Mouse (Mus musculus) brown adipose tissue, adult 24 weeks (tissue): ENCODE results near the gene Nacc1. TPM values are rescaled to one million over a fixed set of nuclear protein-coding genes. Genes with fewer than 3 reads are reported as not detected.
A peak's percentile ranks its signal among the peaks of the same experiment; 100 is the strongest.
"Not testable (repeated sequence)": the region's sequence is repeated elsewhere in the genome, so short reads cannot be mapped to it uniquely, and the experiment has no call there.

Source experiments
- H3K27ac ChIP-seq: fragments of 200-500 bp; replicated peaks from 2 replicates; pipeline ENCODE4 v1.5.1; 2012; ENCODE audit warnings: low read depth, mild to moderate bottlenecking, low read length
- H3K4me1 ChIP-seq: fragments of 200-500 bp; 2 replicates; pipeline ENCODE4 v1.6.1; 2012; ENCODE audit warnings: low read length, mixed read lengths; ENCODE audit not compliant: control insufficient read depth, insufficient read depth, insufficient read length
- H3K4me3 ChIP-seq: fragments of 200-500 bp; 2 replicates; pipeline ENCODE4 v1.5.1; 2012; ENCODE audit warnings: low read depth, mild to moderate bottlenecking, low read length, moderate library complexity; ENCODE audit not compliant: insufficient read depth
- polyA plus RNA-seq: library from polyadenylated mRNA; stranded (reverse); fragments of >200 nt; gene quantifications from 2 replicates; pipeline ENCODE4 v1.2.4, GENCODE M21; 2012; ENCODE audit not compliant: missing spikeins, insufficient read depth, insufficient read length

Nacc1 gene
- polyA plus RNA-seq, 1 experiment, result 22.9 TPM

DNA sequence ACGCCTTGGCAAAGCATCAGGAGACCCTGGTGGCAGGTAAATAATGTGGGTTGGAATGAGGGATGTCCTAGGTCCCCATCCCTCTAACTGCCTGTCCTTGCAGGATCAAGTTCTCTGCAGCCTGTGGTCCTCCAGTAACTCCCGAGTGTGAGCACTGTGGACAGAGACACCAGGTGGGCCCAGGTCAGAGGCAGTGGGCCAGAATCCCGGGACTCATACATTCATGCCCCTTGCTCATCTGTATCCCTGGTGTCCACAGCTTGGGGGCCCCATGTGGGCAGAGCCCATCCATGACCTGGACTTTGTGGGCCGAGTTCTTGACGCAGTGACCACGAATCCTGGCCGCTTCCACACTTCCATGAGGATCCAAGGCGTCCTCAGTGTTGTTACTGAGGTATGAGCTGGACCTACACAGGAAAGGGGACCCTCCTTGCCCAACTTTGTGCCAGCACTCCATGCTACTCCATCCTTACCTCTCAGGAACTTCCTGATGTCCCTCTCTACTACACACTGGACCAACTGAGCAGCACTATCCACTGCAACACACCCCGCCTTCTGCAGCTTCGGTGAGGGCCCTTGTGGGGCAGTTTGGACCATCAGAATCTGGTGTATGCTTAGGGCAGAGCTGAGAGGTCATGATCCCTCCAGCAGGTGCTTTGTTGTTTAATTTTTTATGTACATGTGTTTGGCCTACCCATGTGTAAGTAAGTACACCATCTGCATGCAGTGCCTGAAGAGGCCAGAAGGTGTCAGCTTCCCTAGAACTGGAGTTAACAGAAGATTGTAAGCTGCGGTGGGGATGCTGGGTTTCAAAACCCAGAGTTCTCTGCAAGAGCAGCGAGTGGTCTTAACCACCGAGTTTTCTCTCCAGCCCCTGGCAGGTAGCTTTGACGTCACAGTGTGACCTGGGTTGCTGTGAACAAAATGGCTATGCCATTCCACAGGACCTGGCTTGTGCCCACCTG lies 9.8 kb upstream of the Nacc1 start:
- H3K4me1 ChIP-seq, result 0 out of 2 replicates have a peak, but pooled peaks cover 5% of the 10 kb centered on the region
- H3K4me3 ChIP-seq, result no peak overlapping the region
- H3K27ac ChIP-seq, result no peak overlapping the region

DNA sequence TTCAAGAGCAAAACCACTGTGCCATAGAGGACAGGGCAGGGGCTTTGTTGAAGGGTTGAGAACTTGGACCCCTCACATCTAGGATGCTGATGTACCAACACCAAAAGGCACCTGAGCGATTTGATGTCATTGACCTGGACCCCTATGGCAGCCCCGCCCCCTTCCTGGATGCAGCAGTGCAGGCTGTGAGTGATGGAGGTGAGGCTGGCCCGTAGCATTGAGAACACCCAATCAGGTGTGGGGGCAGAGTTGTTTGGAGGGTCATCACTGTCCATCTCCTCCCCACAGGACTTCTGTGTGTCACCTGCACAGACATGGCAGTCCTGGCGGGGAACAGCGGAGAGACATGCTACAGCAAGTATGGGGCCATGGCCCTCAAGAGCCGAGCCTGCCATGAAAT lies 7.5 kb upstream of the Nacc1 start:
- Histone ChIP-seq H3K4me3 (no peak overlapping the region), H3K27ac (no peak overlapping the region), H3K4me1 (0 out of 2 replicates have a peak, but pooled peaks cover under 1% of the 10 kb centered on the region)

DNA sequence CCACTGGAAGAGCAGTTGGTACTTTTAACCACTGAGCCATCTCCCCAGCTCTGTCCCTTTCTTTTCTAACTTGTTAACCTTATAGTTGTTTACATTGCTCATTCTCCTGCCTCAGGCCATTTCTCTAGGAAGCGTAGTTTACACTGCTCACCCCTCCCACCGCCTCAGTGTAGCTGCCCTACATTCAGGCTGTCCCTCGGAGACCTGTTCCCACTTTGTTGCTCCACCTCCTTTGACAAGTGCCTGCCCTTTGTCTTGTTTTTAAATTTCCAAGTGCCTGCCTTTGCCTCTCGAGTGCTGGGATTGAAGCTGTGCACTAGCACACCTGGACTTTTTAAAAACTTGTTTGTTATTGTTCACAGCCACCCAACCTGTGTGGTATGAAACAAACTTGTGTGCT lies 5.7 kb upstream of the Nacc1 start:
- Histone ChIP-seq H3K27ac (no peak overlapping the region), H3K4me3 (no peak overlapping the region), H3K4me1 (no peaks in the 10 kb centered on the region)

DNA sequence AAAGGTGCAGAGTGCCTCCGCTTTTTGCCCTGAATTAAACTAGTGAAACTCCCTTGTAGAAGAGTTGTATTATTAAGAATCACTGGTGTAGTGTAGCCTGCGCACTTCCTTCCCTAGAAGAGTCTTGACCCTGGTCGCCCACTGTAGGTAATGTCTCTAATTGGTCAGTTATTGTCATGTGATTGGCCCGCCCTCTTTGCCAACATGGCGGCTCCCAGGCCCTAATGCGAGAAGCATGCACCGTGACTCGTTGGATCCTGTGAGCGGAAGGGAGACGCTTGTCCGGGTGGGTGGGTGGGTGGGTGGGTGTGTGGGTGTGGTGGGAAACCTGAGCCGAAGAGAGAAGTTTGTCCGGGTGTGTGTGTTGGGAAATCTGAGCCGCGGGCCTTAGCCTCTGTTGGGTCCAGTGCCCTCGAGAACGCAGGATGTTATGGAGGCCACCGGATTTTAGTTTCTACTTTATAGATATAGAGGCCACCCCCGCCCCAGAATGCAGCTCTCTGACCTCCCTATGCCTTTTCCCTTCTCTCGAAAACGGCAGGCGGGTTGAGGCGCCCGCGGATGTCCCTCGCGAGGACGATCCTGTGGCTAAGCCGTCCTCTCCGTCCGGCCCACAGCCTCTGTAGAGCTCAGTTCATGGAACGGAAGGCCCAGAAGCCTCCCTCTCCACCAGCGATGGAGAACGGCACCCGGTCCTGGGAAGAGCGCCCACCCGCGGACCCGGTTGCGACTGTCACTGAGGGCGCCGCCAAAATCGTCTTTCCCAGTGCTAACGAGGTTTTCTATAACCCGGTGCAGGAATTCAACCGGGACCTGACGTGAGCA lies 1.6 kb upstream of the Nacc1 start:
- Histone ChIP-seq H3K4me1 (peaks cover 15% of the 10 kb centered on the region), H3K27ac (no peak overlapping the region)

DNA sequence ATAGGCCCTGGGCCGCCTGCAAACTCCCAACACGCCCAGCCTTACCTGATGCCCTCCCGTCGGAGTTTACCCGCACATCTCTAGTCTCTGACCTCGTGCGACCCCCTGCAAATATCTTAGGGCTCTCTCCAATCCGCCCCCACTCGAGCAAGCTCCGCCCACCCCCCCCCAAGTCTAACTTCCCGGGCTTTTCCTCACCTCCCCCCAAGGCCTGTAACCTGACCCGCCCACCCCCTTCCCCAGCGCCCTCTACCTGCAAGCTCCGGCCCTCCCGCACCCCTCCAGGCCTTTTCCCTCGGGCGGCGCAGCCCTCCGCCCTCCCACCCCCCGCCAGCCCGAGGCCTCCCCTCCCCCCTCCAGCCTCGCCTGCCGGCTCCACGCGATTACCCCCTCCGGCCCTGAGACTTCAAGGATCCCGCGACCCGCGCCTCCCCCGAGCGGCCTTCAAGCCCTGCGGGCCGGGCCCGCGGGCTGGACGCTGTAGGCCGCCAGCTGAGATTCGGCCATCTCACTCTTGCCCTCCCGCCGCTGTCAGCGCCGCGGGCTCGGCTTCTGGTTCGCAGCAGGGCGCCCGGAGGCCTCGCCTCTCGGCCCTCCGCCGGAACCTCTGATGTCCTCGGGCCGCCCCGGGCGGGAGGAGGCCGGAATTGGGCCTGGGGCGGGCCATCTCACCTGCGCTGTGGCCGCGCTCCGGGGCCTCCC lies 508 bp downstream of the Nacc1 start:
- peak overlapping the region; percentile 71; the same call in 1 of the 2 replicates for H3K27ac ChIP-seq
- H3K4me3 ChIP-seq, result peak overlapping the region; percentile 99
- H3K4me1 ChIP-seq, result peaks cover 15% of the 10 kb centered on the region

More for the DNA sequence above, 1.6 kb upstream of the Nacc1 start:
- H3K4me3 ChIP-seq, result peak overlapping the region; percentile 67

DNA sequence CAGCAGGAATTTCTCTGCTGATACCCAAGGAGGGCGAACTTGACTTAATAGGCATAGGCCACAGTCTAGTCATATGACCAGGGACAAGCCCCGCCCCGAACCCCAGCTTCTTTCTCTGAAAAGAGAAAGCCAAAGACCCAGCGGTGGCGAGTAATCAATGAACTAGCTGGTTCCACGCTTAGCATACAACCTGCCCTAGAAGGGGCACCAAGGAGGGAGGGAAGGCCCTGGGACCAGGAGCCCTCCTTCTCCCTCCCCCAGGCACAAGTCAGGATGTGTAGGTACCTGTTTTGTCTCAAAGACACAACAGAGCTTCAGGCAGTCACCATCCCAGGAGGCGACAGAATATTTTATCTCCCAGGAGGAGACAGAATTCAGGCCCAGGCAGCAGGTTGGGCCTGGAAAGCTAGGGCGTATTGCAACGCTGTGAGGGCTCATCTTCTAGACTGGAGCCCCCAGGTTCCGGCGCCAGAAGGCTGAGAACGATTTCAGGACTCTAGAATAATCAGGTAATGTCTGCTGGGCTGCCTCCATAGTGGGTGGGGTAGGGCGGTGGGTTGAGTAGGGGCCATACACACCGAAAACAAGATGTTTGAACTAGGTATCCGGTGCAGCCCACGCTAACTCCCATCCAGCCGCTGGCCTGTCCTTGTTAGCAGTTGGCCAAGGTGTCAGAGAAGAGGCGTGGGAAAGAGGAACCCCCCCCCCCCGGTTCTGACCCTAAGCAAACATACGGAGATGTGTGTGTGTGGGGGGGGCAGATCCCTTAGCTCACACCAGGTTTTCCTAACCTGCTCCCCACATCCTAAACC lies 1.3 kb downstream of the Nacc1 start, which contains the start of gene Trmt1:
Trmt1 (plus strand) TSS at position 117 of the 812 bp plus-strand sequence.
- peaks cover 15% of the 10 kb centered on the region for H3K4me1 ChIP-seq
- peak within 1 kb of the TSS; percentile 67 for H3K4me3 ChIP-seq
- no peak within 1 kb of the TSS for H3K27ac ChIP-seq

DNA sequence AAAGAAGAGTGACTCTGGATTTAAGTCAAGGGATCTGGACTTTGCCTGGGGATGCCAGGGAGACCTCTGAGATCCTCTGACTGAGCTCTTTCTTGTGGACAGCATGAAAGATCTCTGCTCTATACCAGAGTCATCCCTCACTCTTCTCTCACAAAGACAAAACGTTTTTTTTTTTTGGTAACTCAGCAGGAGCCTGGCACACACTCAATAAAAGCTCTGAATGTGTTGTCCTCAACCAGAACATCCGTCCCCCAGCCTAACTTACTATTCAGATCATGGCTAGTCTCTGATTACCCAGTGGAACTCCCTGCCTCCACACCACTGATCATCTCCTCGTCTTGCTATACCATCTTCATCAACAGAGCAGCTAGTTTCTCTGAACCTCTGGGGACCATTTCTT lies 3.1 kb downstream of the Nacc1 start:
- H3K27ac ChIP-seq, result no peak overlapping the region
- peaks cover 15% of the 10 kb centered on the region for H3K4me1 ChIP-seq
- no peak overlapping the region for H3K4me3 ChIP-seq

DNA sequence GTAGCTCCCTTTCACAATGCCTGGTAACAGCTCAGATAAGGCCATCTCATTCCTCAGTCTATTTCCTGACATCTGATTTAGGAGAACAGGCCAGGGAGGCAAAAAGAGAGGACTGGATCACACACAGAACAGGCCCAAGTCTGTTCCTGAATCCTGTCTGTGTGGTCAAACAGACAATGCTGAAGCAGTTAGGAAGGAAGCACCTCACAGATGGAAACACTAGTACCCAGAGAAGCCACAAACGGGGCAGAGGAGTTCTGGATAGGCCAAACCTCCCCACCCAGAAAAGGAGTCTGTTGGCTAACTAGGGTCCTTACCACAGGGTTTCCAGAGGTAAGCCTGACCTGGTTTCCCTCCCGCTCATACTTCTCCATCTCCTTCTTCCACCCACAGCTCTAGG lies 5.4 kb downstream of the Nacc1 start:
- Histone ChIP-seq H3K27ac (no peak overlapping the region), H3K4me3 (no peak overlapping the region), H3K4me1 (peaks cover 15% of the 10 kb centered on the region)

DNA sequence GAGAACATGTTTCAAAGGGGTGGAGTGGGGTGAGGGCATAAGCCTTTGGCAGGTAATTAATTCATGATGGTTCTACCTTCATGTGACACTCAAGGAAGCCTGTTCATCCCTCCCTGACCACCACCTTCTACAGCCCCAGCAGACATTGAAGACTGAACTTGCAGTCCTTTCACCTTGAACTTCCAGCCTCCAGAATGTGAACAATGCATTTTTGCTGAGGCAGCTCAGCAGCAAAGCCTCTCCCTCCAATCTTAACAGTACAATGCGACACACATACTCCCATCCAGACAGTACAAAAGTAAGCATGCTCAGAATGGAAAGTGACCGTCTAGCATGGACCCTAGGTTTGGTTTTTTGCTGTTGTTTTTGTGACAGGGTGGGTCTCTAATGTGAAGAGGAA lies 6.2 kb downstream of the Nacc1 start:
- H3K27ac ChIP-seq, result no peak overlapping the region
- H3K4me3 ChIP-seq, result no peak overlapping the region
- peaks cover 13% of the 10 kb centered on the region for H3K4me1 ChIP-seq

DNA sequence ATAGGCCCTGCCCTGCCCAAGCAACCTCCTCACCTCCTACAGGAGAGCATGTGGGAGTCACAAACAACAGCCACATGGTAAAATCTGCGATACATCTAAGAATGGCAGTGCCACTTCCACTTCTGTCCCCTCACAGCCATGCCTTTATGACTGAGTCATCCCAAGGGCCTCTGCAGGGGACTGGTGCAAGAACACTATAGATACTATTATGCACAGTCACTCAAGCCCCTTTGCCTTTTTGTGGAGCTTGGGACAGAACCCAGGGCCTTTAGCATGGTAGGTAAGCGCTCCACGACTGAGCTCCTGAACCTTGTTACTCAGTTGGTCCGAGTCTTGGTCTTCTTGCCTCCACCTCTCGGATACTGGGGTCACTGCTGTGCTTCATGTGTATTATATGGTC lies 10.4 kb downstream of the Nacc1 start:
- Histone ChIP-seq H3K4me1 (no peaks in the 10 kb centered on the region), H3K27ac (no peak overlapping the region), H3K4me3 (no peak overlapping the region)

DNA sequence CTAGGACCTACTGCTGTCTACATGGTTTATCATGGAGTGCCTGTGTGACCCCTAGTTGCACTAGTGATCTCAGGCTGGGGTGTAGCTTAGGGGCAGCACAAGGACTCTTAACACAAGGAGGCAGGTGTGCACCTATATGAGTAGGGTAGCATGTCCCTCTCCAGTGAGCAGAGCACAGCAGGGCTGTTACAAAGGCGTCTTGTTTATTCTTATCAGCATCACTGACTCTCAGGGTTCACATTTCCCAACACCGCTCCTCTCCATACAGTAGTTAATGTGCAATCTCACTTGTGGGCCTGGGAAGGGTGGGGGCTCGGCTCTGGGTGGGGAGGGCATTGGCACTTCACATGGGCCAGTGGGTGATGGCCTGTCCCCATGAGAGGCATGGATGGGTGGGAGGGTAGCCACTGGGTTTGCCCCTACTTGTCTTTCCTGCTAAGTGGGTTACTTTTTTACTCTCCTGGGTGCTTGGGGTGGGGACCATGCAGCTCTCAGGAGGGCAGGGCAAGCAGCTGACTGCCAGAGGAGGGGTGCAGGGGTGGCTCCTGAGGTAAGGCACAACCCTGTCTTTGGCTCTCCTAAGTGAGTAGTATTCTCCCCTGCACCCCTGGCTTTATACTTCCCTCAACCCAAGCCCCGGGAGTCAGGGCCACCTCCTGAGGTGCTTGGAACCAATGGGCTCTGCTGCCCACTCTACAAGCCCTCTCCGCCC lies 17.2 kb downstream of the Nacc1 start:
- not testable (repeated sequence) for H3K4me3 ChIP-seq, H3K27ac ChIP-seq, H3K4me1 ChIP-seq

DNA sequence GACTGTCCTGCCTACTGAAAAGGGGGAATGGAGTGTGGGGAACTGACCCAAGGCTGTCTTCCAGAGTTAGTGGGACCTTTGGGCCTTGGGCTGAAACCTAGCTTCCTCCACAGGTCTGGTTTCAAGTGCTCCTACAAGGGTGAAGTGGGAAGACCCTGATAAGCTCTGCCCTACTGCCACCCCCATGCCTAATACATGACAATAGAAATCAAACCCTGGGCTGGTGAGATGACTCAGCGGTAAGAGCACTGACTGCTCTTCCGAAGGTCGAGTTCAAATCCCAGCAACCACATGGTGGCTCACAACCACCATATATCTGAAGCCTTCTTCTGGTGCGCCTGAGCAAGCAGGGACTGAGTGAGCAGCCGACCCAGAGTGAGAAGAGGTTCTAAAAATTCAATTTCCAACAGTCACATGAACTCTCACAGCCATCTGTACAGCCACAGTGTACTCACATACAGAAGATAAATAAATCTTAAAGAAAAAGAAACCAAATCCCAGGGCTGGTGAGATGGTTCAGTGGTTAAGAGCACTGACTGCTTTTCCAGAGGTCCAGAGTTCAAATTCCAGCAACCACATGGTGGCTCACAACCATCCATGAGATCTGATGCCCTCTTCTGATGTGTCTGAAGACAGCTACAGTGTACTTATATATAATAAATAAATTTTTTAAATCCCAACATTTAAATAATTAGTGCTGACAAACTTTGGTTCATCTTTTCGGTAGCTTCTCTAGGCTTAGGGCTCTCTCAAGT lies 18.8 kb downstream of the Nacc1 start:
- Histone ChIP-seq H3K4me1 (no peaks in the 10 kb centered on the region; the same call in 1 of the 2 replicates), H3K27ac (no peak overlapping the region), H3K4me3 (no peak overlapping the region)

DNA sequence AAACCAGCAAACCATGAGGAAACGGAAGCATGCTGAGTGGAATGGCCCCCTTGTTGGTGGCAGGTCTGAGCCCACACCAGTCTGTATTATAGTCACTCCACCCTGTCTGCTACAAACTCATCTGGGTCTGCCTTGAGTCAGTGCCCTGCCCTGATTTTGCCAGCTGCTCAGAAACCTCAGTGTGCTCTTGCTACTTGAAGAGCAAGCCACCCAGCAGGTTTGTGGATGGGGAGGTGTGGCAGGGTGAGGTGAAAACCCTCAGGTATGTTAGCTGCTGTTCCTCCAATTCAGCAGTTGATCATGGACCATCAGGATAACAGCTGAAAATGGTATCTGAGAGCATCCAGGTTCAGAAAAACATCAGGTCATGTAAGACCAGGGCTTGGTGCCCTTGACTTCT lies 19.6 kb downstream of the Nacc1 start:
- Histone ChIP-seq H3K4me1 (no peaks in the 10 kb centered on the region; the same call in 1 of the 2 replicates), H3K27ac (no peak overlapping the region), H3K4me3 (no peak overlapping the region)
